ENCODE assay signal across 25 mouse cellular contexts in the genomic region with DNA sequence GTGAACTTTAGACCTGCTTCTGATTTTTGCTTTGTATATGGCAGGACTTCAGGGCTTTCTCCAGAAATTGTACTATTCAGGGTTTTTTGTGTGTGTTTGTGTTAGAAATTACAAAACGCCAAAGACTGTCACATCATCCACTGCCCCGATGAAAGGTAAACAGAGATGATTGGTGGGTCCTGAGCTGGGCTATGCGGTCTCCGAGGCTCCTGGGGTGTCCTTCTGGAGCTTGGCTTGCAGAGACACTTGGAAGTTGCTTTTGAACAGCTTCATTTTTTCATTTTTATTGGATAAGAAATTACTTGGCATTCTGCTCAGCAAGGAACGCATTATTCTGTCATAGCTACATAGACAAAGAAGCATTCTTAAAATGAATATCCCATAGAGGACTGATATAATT. TPM values are rescaled to one million over a fixed set of nuclear protein-coding genes. Genes with fewer than 3 reads are reported as not detected.
"Had no signal": no experiment of that assay in that cellular context is flagged by ENCODE, and none has a peak within 500 bp of the region (broad histone marks: within the 10 kb centered on the region; RNA-seq: fewer than 3 reads in every experiment).

No protein-coding gene starts in this region.

- H3K4me2 ChIP-seq: heart, embryonic 11.5 days; heart, embryonic 13.5 days; heart, embryonic 15.5 days; hindbrain, embryonic 13.5 days; hindbrain, embryonic 15.5 days; kidney, embryonic 15.5 days; limb, embryonic 13.5 days; limb, embryonic 15.5 days; liver, embryonic 12.5 days had no signal

- H3K4me3 ChIP-seq: heart, adult 2 months; heart, embryonic 13.5 days; heart, embryonic 15.5 days; hindbrain, embryonic 13.5 days; hindbrain, embryonic 15.5 days; kidney, embryonic 15.5 days; limb, embryonic 13.5 days; limb, embryonic 15.5 days; liver, embryonic 12.5 days had no signal

- DNase-seq: forebrain, postnatal 0 days; gastrocnemius, postnatal 14 days; gastrocnemius, postnatal 36 days; heart, adult 11 months; heart, adult 2 months; heart, postnatal 14 days; heart, postnatal 36 days; kidney, adult 11 months; kidney, adult 2 months; kidney, adult 9 months; layer of hippocampus, adult 9-11 months; layer of hippocampus, postnatal 36 days; left cerebral cortex, postnatal 4 days had no signal

- H3K4me1 ChIP-seq: hindbrain, embryonic 13.5 days; hindbrain, embryonic 15.5 days; kidney, embryonic 15.5 days; limb, embryonic 13.5 days; limb, embryonic 15.5 days; liver, embryonic 12.5 days had no signal

- ATAC-seq: forebrain, postnatal 0 days; hindbrain, postnatal 0 days; intestine, embryonic 16.5 days; liver, embryonic 12.5 days had no signal

- H3K27ac ChIP-seq: heart, adult 2 months; heart, embryonic 13.5 days; heart, embryonic 15.5 days; hindbrain, embryonic 13.5 days; hindbrain, embryonic 15.5 days; hindbrain, postnatal 0 days; kidney, embryonic 15.5 days; limb, embryonic 13.5 days; limb, embryonic 15.5 days; liver, embryonic 12.5 days had no signal

- H3K9me3 ChIP-seq: heart, embryonic 15.5 days; hindbrain, embryonic 13.5 days; hindbrain, embryonic 15.5 days; kidney, embryonic 15.5 days; limb, embryonic 13.5 days; limb, embryonic 15.5 days; liver, embryonic 12.5 days had no signal

- H3K9ac ChIP-seq: forebrain, postnatal 0 days; heart, embryonic 13.5 days; heart, embryonic 15.5 days; hindbrain, embryonic 13.5 days; hindbrain, embryonic 15.5 days; kidney, embryonic 15.5 days; limb, embryonic 13.5 days; limb, embryonic 15.5 days; liver, embryonic 12.5 days had no signal

- H3K27me3 ChIP-seq: heart, embryonic 13.5 days; heart, embryonic 15.5 days; hindbrain, embryonic 13.5 days; hindbrain, embryonic 15.5 days; kidney, embryonic 15.5 days; limb, embryonic 13.5 days; limb, embryonic 15.5 days; liver, embryonic 12.5 days had no signal

- H3K36me3 ChIP-seq: heart, embryonic 13.5 days; heart, embryonic 15.5 days; hindbrain, embryonic 13.5 days; hindbrain, embryonic 15.5 days; kidney, embryonic 15.5 days; limb, embryonic 13.5 days; limb, embryonic 15.5 days; liver, embryonic 12.5 days had no signal

RNA-seq across cellular contexts. Expression of a gene that starts 44.7 kb away (rescaled TPM):
- polyA plus RNA-seq: liver, adult 2 months had no signal
